Mouse (Mus musculus) embryo, embryonic 11 days (tissue): Measurements from ENCODE around the gene Gm21761.
"Not testable (repeated sequence)": the region's sequence is repeated elsewhere in the genome, so short reads cannot be mapped to it uniquely, and the experiment has no call there.

Source experiments
- DNase-seq: peaks from one replicate; pipeline ENCODE4 v3.0.0-alpha.2; 2015

Gene Gm21761

DNA sequence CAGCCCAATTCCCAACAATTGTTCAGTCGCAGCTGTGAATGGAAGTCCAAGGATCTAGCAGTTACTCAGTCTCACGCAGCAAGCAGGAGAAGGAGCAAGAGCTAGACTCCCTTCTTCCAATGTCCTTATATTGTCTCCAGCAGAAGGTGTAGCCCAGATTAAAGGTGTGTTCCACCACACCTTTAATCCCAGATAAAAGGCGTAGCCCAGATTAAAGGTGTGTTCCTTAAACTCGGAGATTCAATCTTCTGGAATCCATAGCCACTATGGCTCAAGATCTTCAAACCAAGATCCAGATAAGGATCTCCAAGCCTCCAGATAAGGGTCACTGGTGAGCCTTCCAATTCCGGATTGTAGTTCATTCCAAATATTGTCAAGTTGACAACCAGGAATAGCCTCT is at the start of gene Gm21761:
TSS of gene Gm21761 (minus strand) at position 101 of the 400 bp plus-strand sequence.
- DNase-seq: not testable (repeated sequence)

GRCm38 (mm10) chr13:119969163-119969562 is 40.1 kb upstream of the Gm21761 start:
- not testable (repeated sequence) for DNase-seq

DNA sequence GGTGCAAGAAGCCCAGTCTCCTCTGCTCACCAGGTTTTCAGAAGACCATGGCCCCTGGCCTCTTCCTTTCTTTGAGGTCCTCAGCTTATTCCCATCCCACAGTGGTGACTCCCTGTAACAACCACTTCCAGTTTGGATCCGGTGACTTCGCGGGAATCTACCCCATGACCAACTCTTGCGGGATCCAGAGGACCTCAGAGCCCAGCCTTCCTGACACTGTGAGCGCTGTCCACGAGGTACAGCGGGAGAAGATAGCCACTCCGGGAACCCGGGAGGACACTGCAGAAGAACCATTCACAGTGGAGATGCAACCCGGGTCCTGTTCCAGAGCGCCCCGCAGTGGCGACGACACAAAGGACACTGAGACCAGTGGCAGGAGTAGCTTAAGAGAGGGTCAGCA is 39.1 kb upstream of the Gm21761 start:
- not testable (repeated sequence) for DNase-seq

DNA sequence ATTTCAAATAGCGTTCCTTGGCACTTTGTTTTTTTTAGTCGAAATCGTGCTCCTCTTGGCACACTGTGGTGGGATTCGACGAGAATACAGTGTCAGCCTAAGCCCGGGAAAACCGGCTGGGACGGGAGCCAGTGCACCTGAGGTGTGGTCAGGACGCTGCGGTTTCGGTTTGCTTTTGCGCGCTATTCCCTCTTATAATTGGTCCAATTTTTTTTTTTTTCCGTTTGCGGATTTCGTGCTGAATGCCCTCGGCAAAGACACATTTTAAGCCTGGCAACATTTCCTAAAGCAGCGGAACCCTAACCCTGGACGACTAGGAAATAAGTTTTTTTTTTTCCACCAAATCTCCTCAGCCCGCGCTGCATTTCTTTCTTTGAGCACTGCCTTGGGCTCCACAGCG is 36.9 kb upstream of the Gm21761 start:
- DNase-seq: peak; percentile 10

GRCm38 (mm10) chr13:119965302-119965952 is 36.4 kb upstream of the Gm21761 start:
- not testable (repeated sequence) for DNase-seq

- DNase-seq: not testable (repeated sequence)
Measured at GRCm38 (mm10) chr13:119962856-119963255, 33.8 kb upstream of the Gm21761 start.

GRCm38 (mm10) chr13:119955567-119955966 is 26.5 kb upstream of the Gm21761 start:
- not testable (repeated sequence) for DNase-seq

DNA sequence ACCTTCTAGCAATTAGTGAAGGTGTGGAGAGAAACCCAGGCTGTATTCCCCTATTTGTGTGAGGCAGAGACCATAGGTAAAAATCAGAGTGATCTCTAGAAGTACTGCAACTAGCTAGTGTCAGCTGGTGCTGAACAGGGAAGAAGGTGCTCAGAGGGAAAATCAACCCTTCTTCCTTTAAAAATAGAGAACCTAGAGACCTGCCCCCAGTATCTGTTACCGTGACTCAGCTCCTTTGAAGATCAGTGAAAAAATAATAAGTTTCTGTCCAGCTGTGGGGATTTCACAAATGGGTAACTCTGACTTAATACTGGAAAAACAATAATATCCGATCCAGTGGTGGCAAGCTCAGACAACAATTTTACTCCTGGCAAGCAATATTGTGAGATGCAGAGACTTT is 26.0 kb upstream of the Gm21761 start:
- not testable (repeated sequence) for DNase-seq

DNA sequence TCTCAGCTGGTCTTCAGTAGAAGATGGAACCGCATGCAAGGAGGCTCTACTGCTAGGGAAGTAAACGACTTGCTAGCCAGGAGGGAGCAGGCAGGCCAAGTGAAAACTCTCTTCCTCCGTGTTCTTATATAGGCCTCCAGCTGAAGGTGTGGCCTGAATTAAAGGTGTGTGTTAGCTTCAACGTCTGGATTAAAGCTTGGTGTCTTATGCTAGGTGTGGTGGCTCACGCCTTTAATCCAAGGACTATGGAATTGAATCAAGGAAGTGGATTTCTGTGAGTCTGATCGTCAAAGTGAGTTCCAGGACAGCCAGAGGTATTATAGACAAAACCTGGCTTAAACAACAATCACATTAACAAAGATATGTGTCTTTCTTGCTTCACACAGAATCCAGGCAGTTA is 21.6 kb upstream of the Gm21761 start, which contains the start of gene B020031M17Rik:
TSS of gene B020031M17Rik (minus strand) at position 101 of the 400 bp plus-strand sequence.
- DNase-seq: not testable (repeated sequence)

DNA sequence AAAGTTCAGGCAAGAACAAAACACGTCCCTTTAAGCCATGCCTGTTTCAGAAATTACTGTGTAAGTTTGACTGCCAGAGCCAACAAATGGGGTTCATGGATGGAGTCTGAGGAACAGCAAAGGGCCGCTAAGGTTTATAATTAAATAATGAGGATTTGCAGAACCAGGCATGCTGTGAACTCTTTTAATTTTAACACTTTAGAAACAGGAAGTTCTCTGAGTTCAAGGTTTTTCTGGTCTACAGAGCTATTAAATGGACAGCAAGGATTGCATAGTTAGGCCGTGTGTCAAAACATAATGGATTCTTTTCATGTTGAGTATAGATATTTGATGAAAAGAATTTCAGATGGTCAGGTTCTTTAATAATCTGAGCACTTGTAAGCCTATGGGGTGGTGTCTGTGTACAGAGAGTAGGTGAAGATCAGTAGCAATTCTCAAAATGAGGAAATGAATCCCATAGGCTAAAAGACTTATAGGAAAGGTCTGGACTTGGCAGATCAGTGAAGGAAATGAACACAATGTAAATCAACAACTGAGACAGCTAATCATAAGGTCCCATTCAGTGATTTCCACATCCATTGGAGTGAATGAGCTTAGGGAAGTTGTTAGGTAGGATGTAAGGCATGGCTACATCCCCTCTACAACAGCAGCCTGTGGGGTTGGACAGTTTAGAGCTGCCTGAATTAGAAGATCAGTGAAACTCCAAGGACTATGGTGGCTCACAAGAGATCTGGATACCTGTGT is 4.3 kb downstream of the Gm21761 start:
- DNase-seq: not testable (repeated sequence)

GRCm38 (mm10) chr13:119916966-119917722 is 11.9 kb downstream of the Gm21761 start:
- DNase-seq: not testable (repeated sequence)

- DNase-seq: not testable (repeated sequence)
Measured at GRCm38 (mm10) chr13:119916449-119916848, 12.6 kb downstream of the Gm21761 start.

DNA sequence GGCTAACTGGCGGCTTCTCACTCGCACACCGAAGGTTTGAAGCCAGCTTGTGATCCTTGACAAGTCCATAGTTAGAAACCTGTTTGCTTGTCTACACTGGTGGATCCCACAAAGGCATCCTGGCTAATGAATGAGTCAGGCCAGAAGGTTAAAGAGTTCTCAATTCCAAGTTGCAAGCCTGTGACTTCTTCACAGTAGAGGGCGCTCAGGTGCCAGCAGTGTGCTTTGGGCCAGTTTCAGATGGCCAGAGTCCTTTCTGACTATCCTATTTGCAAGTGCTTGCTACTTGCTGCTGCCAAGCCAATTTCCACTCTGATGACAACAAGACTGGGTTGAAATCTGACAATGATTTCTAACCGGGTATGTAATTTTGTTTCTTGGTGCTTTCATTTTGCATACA is 30.5 kb downstream of the Gm21761 start:
- DNase-seq: not testable (repeated sequence)

GRCm38 (mm10) chr13:119894685-119895084 is 34.4 kb downstream of the Gm21761 start, which contains the start of gene Tcstv1:
TSS of gene Tcstv1 (minus strand) at chr13:119894785.
- not testable (repeated sequence) for DNase-seq

GRCm38 (mm10) chr13:119886896-119887295 is 42.2 kb downstream of the Gm21761 start:
- peak; percentile 21 for DNase-seq

DNA sequence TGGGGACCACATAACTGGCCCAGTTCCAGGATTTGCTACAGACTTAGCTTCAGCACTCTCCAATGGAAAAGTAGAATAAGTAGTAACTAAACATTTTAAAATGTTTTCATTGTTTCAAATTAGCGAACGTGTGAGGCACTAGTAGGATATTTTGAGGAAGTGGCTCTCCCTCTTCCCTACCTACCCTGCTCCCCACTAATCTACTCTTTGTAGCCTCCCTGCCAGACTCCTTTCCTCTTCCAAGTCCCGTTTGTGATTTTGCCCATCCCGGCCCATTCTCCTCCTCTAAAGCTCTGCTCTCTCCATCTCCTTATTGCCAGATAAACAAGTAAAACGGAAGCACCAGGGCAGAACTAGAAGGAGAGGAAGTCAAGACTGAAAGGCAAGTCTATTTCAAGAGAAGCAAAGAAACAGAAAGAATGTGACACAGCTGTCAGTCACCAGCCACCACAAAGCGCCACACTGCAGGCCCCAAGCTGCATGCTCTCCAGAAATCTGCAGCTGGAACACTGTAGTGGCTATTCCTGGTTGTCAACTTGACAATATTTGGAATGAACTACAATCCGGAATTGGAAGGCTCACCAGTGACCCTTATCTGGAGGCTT is 64.6 kb downstream of the Gm21761 start:
- DNase-seq: not testable (repeated sequence)

GRCm38 (mm10) chr13:119862399-119862798 is 66.7 kb downstream of the Gm21761 start:
- DNase-seq: not testable (repeated sequence)
